Mouse (Mus musculus) granulocyte monocyte progenitor cell, adult 5-6 weeks (primary cell): ENCODE measurements around the gene Patj. TPM values are rescaled to one million over a fixed set of nuclear protein-coding genes. Genes with fewer than 3 reads are reported as not detected.
"Not testable (repeated sequence)": the region's sequence is repeated elsewhere in the genome, so short reads cannot be mapped to it uniquely, and the experiment has no call there.

Experiments
- ATAC-seq: replicated peaks from 2 replicates; pipeline ENCODE4 v1.8.0; 2016; ENCODE audit warnings: mild to moderate bottlenecking, moderate TSS enrichment, inconsistent platforms; ENCODE audit not compliant: poor library complexity, severe bottlenecking
- total RNA-seq, 2 experiments: library from RNA; stranded (forward) in 1 of 2; stranded (reverse) in 1 of 2; fragments of 200-712, 200-1000 nt in 1 of 2; fragments of >200 nt in 1 of 2; fragmentation: Nextera tagmentation in 1 of 2; gene quantifications; 2 replicates each; pipeline ENCODE4 v1.2.3; 2014 to 2017

Gene Patj
- total RNA-seq, 2 experiments from 2014 or later: 4.7 TPM; not detected in 1

- ATAC-seq: no peak
Observed at GRCm38 (mm10) chr4:98710891-98711290, 315.3 kb downstream of the Patj start.

DNA sequence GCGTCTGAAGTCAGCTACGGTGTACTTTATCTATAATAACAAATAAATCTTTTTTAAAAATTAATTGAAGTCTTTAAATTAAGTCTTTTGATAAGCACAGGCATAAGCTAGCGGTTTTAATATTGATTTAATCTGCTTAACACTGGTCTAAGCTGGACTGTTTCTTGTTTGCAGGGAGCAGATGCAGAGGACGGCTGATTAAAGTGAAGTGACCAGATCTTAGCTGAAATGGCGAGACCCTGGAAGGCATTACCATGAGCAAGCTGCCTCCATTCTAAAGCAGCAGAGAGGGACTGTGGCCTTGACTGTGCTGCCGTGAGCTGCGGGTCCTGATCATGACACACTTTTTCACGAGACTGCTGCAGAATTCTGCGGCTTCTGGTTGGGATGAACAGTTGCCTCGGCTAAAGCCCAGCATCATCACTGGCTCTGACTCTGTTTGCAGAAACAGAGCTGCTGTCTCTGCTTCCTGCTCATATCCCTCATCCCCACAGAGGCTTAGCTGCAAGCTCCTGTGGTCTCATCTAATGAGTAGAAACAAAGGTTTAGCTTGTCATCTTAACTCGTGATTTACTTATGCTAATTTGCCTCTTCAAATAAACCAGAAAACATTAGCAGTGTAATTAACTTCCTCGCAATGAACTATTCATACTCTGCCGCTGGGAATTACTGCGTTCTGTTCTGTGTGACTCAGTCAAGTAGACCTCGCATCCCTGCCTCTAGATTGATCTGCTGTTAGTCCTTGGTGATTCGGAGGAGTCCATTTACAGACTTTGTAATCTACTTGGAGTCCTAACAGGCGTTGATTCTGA, 322.4 kb downstream of the Patj start:
- no peak for ATAC-seq

GRCm38 (mm10) chr4:98718547-98718917, 322.9 kb downstream of the Patj start:
- no peak for ATAC-seq

- peak; percentile 86 for ATAC-seq
Observed at GRCm38 (mm10) chr4:98722454-98722853, 326.9 kb downstream of the Patj start.

GRCm38 (mm10) chr4:98724682-98725081, 329.1 kb downstream of the Patj start:
- not testable (repeated sequence) for ATAC-seq

DNA sequence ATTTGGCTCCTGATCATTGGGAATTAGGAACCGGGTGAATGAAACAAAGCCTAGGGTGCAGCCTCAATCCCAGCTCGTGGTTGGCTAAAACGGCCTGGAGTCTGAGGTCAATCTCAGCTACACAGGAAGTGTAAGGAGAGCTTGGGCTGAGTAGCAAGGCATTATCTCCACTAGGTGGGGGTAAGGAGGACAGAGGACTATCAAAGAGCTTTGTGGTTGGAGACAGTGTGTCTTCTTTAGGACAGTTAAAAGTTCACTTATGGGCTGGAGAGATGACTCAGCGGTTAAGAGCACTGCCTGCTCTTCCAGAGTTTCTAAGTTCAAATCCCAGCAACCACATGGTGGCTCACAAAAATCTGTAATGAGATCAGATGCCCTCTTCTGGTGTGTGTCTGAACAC, 329.9 kb downstream of the Patj start:
- peak; percentile 60 for ATAC-seq

GRCm38 (mm10) chr4:98726590-98727237, 331.1 kb downstream of the Patj start, which contains the start of gene L1td1:
TSS of gene L1td1 (plus strand) at chr4:98726734.
- ATAC-seq: peak; percentile 24

- ATAC-seq: no peak
Observed at GRCm38 (mm10) chr4:98727295-98727958, 331.8 kb downstream of the Patj start.

DNA sequence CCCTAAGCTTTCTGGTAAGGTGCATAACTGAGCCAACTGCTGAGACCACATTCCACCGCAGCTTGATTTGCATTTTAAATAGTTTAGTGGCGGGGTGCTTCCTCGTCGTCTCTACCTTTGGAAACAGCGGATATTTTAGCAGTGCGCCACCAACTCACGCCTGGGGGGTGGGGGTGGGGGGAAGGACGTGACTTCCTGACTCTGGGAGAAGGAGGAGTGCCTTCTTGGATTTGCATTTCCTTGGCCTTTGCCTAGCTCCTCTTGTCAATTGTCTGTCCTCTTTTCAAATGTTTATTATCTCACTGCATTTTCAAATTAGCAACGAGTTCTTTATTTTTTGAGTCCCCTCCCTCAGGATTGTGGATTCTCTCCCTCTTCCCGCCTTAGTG, 332.4 kb downstream of the Patj start:
- ATAC-seq: no peak

GRCm38 (mm10) chr4:98728716-98729115, 333.1 kb downstream of the Patj start:
- ATAC-seq: no peak

DNA sequence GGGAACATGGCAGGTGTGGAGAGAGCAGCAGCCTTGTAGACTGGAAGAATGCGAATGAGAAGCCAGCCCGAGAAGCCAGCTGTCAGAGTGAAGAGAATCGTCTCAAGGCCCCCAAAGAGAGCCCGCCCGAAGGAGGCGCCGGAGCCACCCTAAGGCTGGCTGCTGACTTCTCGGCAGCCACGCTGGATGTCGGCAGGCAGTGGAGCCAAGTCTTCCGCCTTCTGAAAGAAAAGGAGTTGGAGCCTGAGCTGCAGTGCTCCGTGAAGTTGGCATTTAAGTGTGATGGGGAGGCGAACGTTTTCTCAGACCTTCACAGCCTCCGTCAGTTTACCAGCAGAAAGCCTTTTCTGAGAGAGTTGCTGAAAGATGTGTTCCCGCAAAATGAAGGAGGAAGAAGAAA, 338.1 kb downstream of the Patj start:
- no peak for ATAC-seq

GRCm38 (mm10) chr4:98739753-98740152, 344.2 kb downstream of the Patj start:
- ATAC-seq: no peak

- no peak for ATAC-seq
Observed at GRCm38 (mm10) chr4:98743209-98743905, 347.8 kb downstream of the Patj start.

DNA sequence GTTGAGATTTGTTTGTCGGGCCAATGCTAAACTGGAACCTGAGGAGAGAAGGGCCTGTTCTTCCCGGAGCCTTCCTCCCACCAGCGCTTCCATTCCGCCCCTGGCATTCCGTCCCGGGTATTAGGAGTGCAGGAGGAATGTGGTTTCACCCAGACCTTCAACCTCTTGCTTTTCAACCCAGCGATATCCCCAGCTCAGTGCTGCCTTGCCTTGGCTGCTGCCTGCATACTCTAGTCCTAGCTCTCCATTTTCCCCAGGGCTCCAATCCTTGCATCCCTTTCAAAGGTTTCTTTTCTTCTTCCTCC, 348.3 kb downstream of the Patj start:
- ATAC-seq: no peak

DNA sequence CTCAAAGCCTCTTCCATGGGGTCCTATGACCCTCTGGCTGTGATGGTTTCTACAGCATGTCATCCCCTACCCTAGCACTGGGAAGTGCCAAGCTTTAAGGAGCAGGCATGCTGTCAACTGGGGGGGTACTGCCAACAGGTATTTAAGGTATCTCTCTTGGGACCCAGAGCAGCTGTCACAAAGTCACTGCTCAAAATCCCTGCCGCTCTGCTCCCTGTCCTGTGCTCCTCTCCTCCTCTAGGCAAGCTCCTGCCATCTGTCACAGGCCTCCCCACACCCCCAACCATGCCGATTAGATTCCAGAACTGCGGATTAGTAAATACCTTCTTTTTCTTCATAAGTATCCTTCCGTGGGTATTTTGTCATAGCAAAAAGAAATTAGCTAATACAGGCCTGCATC, 358.9 kb downstream of the Patj start:
- no peak for ATAC-seq

DNA sequence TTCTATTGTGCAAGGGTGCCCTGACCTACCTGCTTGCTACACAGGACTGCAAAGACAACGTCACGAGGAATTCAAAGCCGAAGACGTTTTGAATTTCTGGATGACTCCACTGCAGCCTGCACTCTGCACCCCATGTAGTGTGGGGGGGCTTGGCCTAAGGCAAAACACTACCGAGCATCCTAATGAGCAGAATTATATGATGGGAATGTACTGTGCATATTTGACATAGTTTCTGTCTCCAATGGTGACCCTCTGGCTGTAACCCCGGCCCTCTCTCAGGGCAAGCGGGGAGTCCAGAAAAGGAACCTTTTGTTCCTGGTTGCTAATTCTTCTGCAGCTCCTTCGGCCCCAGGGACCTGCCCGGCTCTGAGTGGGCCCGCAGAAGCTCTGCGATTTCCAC, 360.6 kb downstream of the Patj start:
- ATAC-seq: no peak

DNA sequence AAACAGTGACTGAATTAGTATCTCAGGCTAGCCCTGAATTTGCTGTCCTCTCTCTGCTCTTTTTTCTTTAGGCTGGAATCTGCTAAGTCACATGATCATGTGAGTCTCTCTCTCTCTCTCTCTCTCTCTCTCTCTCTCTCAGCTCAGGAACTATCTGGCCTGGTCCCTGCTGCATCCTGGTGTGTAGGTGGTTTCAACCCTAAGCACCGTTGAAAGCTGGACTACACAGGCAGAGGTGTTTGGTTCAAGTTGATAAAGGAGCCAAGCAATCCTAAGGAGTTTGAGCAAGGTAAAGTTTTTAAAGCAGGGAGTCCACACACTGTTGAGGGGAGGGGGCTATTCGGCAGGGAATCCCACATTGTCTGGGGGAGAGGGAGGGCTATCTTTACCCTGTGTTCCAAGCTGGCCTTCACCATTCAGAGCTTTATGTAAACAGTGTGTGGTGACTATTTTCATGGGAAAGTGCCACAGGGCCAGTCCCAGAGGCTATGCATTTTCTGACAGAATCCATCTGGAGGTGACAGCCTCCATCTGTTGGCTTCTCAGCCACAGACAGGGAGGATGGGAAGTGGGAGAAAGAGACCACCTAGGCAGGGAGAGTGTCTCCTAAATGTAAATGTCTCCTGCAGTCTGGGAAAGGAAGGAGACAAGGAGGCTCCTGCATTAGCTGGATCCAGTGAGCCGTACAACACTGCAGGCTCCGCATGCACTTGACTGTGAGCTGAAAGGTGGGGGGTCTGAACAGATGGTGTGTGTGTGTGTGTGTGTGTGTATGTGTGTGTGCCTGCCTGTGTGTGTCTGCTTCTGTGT, 362.6 kb downstream of the Patj start:
- no peak for ATAC-seq

- ATAC-seq: no peak
Observed at GRCm38 (mm10) chr4:98758872-98759518, 363.4 kb downstream of the Patj start.
